Mouse (Mus musculus) liver, embryonic 16.5 days (tissue): ENCODE measurements around the gene Muc20. TPM values are rescaled to one million over a fixed set of nuclear protein-coding genes. Genes with fewer than 3 reads are reported as not detected.

Experiments used
- ATAC-seq: fragments of 200-750 bp; cut with Nextera tagmentation; 2 replicates; pipeline ENCODE4 v1.8.0; 2017; ENCODE audit warnings: low read depth, mild to moderate bottlenecking, moderate number of reproducible peaks, moderate library complexity
- H3K27ac ChIP-seq: fragments of 300-500 bp; sonication (generic); 2 replicates; pipeline ENCODE4 v1.5.1; 2014; ENCODE audit warnings: mild to moderate bottlenecking, low read length
- H3K27me3 ChIP-seq: fragments of 300-500 bp; sonication (generic); 2 replicates; pipeline ENCODE4 v1.6.1; 2014; ENCODE audit warnings: low read depth, low read length, mixed read lengths; ENCODE audit not compliant: control insufficient read depth, insufficient read depth
- H3K36me3 ChIP-seq: fragments of 300-500 bp; sonication (generic); 2 replicates; pipeline ENCODE4 v1.6.1; 2014; ENCODE audit warnings: mild to moderate bottlenecking; ENCODE audit not compliant: control insufficient read depth, insufficient read depth
- H3K4me1 ChIP-seq: fragments of 300-500 bp; sonication (generic); 2 replicates; pipeline ENCODE4 v1.6.1; 2014; ENCODE audit warnings: low read depth, low read length, mixed read lengths; ENCODE audit not compliant: control insufficient read depth
- H3K4me2 ChIP-seq: fragments of 300-500 bp; sonication (generic); 2 replicates; pipeline ENCODE4 v1.6.1; 2014; ENCODE audit warnings: low read depth, low read length, mixed read lengths
- H3K4me3 ChIP-seq: fragments of 300-500 bp; sonication (generic); 2 replicates; pipeline ENCODE4 v1.5.1; 2014; ENCODE audit warnings: low read depth, mild to moderate bottlenecking, low read length
- H3K9ac ChIP-seq: fragments of 300-500 bp; sonication (generic); 2 replicates; pipeline ENCODE4 v1.6.1; 2014; ENCODE audit warnings: low read depth, low read length
- H3K9me3 ChIP-seq: fragments of 300-500 bp; sonication (generic); replicated peaks from 2 replicates; pipeline ENCODE4 v1.6.1; 2016; ENCODE audit warnings: low read length; ENCODE audit not compliant: control insufficient read depth
- WGBS: fragments of 180-500 bp; shearing (Covaris S2); extraction: QIAGEN DNeasy Blood & Tissue Kit; methylation state at CpG from one replicate; pipeline ENCODE4 v1.1.7; 2014; ENCODE audit not compliant: insufficient replicate concordance; 5-methylcytosine and 5-hydroxymethylcytosine counted together
- polyA plus RNA-seq: library from polyadenylated mRNA; unstranded; fragments of >200 nt; fragmentation: Nextera tagmentation; extraction: Ambion mirVana; gene quantifications from 2 replicates; pipeline ENCODE4 v1.2.1, GENCODE M21; 2015

Muc20 gene
- polyA plus RNA-seq: 0.11 TPM in 1 of 2 replicates, not detected in the other

- no peaks in the 10 kb centered on the region for H3K36me3 ChIP-seq
- H3K9ac ChIP-seq: no peak within 1 kb of the TSS
- no peak for ATAC-seq
- H3K27ac ChIP-seq: no peak within 1 kb of the TSS
- 51% methylated on average over 3 of the region's 3 CpGs for WGBS
- H3K27me3 ChIP-seq: no peaks in the 10 kb centered on the region
- no peak within 1 kb of the TSS for H3K4me3 ChIP-seq
- H3K9me3 ChIP-seq: no peaks in the 10 kb centered on the region
- no peaks in the 10 kb centered on the region for H3K4me1 ChIP-seq
- H3K4me2 ChIP-seq: no peak within 1 kb of the TSS
Observed at GRCm38 (mm10) chr16:32797426-32797689, at the start of gene Muc20. Gene Muc20, minus strand, starts transcription at chr16:32797435.

GRCm38 (mm10) chr16:32831501-32831900, 34.3 kb upstream of the Muc20 start:
- Histone ChIP-seq H3K4me3 (no peak overlapping the region), H3K9me3 (no peaks in the 10 kb centered on the region), H3K36me3 (no peaks in the 10 kb centered on the region), H3K27ac (no peak overlapping the region), H3K4me2 (no peak overlapping the region), H3K4me1 (no peaks in the 10 kb centered on the region), H3K27me3 (no peaks in the 10 kb centered on the region), H3K9ac (no peak overlapping the region)
- 74% methylated on average over 4 of the region's 4 CpGs for WGBS
- no peak for ATAC-seq

GRCm38 (mm10) chr16:32829104-32829503, 31.9 kb upstream of the Muc20 start:
- H3K9ac ChIP-seq: no peak overlapping the region
- no peak for ATAC-seq
- H3K4me3 ChIP-seq: no peak overlapping the region
- H3K27me3 ChIP-seq: no peaks in the 10 kb centered on the region
- H3K4me1 ChIP-seq: no peaks in the 10 kb centered on the region
- no peaks in the 10 kb centered on the region for H3K9me3 ChIP-seq
- no peak overlapping the region for H3K27ac ChIP-seq
- WGBS: 79% methylated on average over 11 of the region's 11 CpGs
- no peaks in the 10 kb centered on the region for H3K36me3 ChIP-seq
- no peak overlapping the region for H3K4me2 ChIP-seq

GRCm38 (mm10) chr16:32826521-32826920, 29.3 kb upstream of the Muc20 start:
- Histone ChIP-seq H3K4me3 (no peak overlapping the region), H3K9ac (no peak overlapping the region), H3K4me1 (no peaks in the 10 kb centered on the region), H3K27me3 (no peaks in the 10 kb centered on the region), H3K36me3 (no peaks in the 10 kb centered on the region), H3K9me3 (no peaks in the 10 kb centered on the region), H3K4me2 (no peak overlapping the region), H3K27ac (no peak overlapping the region)
- no peak for ATAC-seq
- 90% methylated on average over 11 of the region's 11 CpGs for WGBS

- Histone ChIP-seq H3K27me3 (no peaks in the 10 kb centered on the region), H3K9me3 (no peaks in the 10 kb centered on the region), H3K27ac (no peak overlapping the region), H3K36me3 (no peaks in the 10 kb centered on the region), H3K4me3 (no peak overlapping the region), H3K9ac (no peak overlapping the region), H3K4me2 (no peak overlapping the region), H3K4me1 (no peaks in the 10 kb centered on the region)
- no peak for ATAC-seq
- WGBS: 70% methylated on average over 12 of the region's 12 CpGs
Observed at GRCm38 (mm10) chr16:32825380-32825779, 28.1 kb upstream of the Muc20 start.

GRCm38 (mm10) chr16:32824061-32824460, 26.8 kb upstream of the Muc20 start:
- H3K36me3 ChIP-seq: no peaks in the 10 kb centered on the region
- no peaks in the 10 kb centered on the region for H3K9me3 ChIP-seq
- H3K4me2 ChIP-seq: no peak overlapping the region
- no peak overlapping the region for H3K27ac ChIP-seq
- H3K27me3 ChIP-seq: no peaks in the 10 kb centered on the region
- no peak for ATAC-seq
- 87% methylated on average over 13 of the region's 13 CpGs for WGBS
- H3K4me1 ChIP-seq: no peaks in the 10 kb centered on the region
- no peak overlapping the region for H3K9ac ChIP-seq
- no peak overlapping the region for H3K4me3 ChIP-seq

GRCm38 (mm10) chr16:32823487-32823886, 26.3 kb upstream of the Muc20 start:
- Histone ChIP-seq H3K9me3 (no peaks in the 10 kb centered on the region), H3K4me1 (no peaks in the 10 kb centered on the region), H3K4me3 (no peak overlapping the region), H3K36me3 (no peaks in the 10 kb centered on the region), H3K27ac (no peak overlapping the region), H3K9ac (no peak overlapping the region), H3K27me3 (no peaks in the 10 kb centered on the region), H3K4me2 (no peak overlapping the region)
- no peak for ATAC-seq
- WGBS: 77% methylated on average over 8 of the region's 8 CpGs

GRCm38 (mm10) chr16:32822881-32823280, 25.6 kb upstream of the Muc20 start:
- H3K27ac ChIP-seq: no peak overlapping the region
- ATAC-seq: no peak
- H3K9me3 ChIP-seq: no peaks in the 10 kb centered on the region
- WGBS: 62% methylated on average over 5 of the region's 5 CpGs
- no peak overlapping the region for H3K4me3 ChIP-seq
- H3K4me1 ChIP-seq: no peaks in the 10 kb centered on the region
- no peaks in the 10 kb centered on the region for H3K36me3 ChIP-seq
- H3K9ac ChIP-seq: no peak overlapping the region
- H3K4me2 ChIP-seq: no peak overlapping the region
- no peaks in the 10 kb centered on the region for H3K27me3 ChIP-seq

GRCm38 (mm10) chr16:32822450-32822827, 25.2 kb upstream of the Muc20 start:
- Histone ChIP-seq H3K4me3 (no peak overlapping the region), H3K4me1 (no peaks in the 10 kb centered on the region), H3K27ac (no peak overlapping the region), H3K9ac (no peak overlapping the region), H3K27me3 (no peaks in the 10 kb centered on the region), H3K9me3 (no peaks in the 10 kb centered on the region), H3K36me3 (no peaks in the 10 kb centered on the region), H3K4me2 (no peak overlapping the region)
- 37% methylated on average over 6 of the region's 6 CpGs for WGBS
- ATAC-seq: no peak
